ENCODE assay signal across 21 mouse cellular contexts in genomic region chr12:29971795-29972464, GRCm38 (mm10). TPM values are rescaled to one million over a fixed set of nuclear protein-coding genes. Genes with fewer than 3 reads are reported as not detected.
DNase-seq lines count a peak whose midpoint lies in the region; ATAC-seq and TF ChIP-seq lines count a peak whose summit lies in the region.
"Had no signal": no experiment of that assay in that cellular context is flagged by ENCODE, and none has a peak within 500 bp of the region (broad histone marks: within the 10 kb centered on the region; RNA-seq: fewer than 3 reads in every experiment).

No protein-coding gene starts in this region.

- H3K4me3 ChIP-seq in heart, embryonic 15.5 days = no peak overlapping the region
- H3K4me3 ChIP-seq in liver, adult 2 months (ENCODE audit: insufficient read depth, low read depth, low read length) = no peak overlapping the region
- no peak overlapping the region for H3K4me3 ChIP-seq in liver, postnatal 0 days (ENCODE audit: low read depth, low read length)
- H3K4me3 ChIP-seq in limb, embryonic 15.5 days = no peak overlapping the region
- H3K4me3 ChIP-seq: hindbrain, embryonic 13.5 days; intestine, embryonic 15.5 days; liver, embryonic 12.5 days; lung, embryonic 15.5 days; megakaryocyte, embryonic 14.5 days had no signal

- DNase-seq in adrenal gland, postnatal 14 days = peak; percentile 53
- DNase-seq in adrenal gland, postnatal 10 days = no peak
- no peak for DNase-seq in heart, postnatal 25 days (ENCODE audit: low spot score)
- peak; percentile 17 for DNase-seq in liver, adult 2 months (ENCODE audit: extremely low read depth, low read depth, low spot score)
- DNase-seq in liver, postnatal 0 days = no peak
- DNase-seq in left cerebral cortex, postnatal 36 days (ENCODE audit: low spot score in 2 of 2) = no peak
- DNase-seq: cerebellum, adult 11-12 months; cerebellum, postnatal 36 days; forebrain, postnatal 0 days; kidney, postnatal 36 days; layer of hippocampus, adult 9-11 months; right cerebral cortex, adult 18-20 months; thymus, postnatal 4 days had no signal

- WGBS in heart, embryonic 15.5 days = 73% methylated on average over 7 of the region's 7 CpGs
- 63% methylated on average over 7 of the region's 7 CpGs for WGBS in liver, adult 2 months
- 72% methylated on average over 7 of the region's 7 CpGs for WGBS in liver, postnatal 0 days (ENCODE audit: insufficient replicate concordance)
- WGBS in limb, embryonic 15.5 days = 75% methylated on average over 7 of the region's 7 CpGs

- TF ChIP-seq CTCF in liver, adult 2 months (IDR thresholded peaks at IDR 0.05; ENCODE audit: low read depth, low read length) = no peak
- no peak for TF ChIP-seq CTCF in liver, postnatal 0 days (IDR thresholded peaks at IDR 0.05; ENCODE audit: low read depth)

- peaks cover 4% of the 10 kb centered on the region; the same call in 1 of the 2 replicates for H3K36me3 ChIP-seq in heart, embryonic 15.5 days
- no peaks in the 10 kb centered on the region for H3K36me3 ChIP-seq in liver, adult 2 months (ENCODE audit: control insufficient read depth, insufficient read depth, low read length)
- H3K36me3 ChIP-seq in liver, postnatal 0 days (replicated peaks; ENCODE audit: insufficient read depth, low read length) = no peaks in the 10 kb centered on the region
- H3K36me3 ChIP-seq in limb, embryonic 15.5 days = peaks cover 20% of the 10 kb centered on the region
- H3K36me3 ChIP-seq: liver, embryonic 12.5 days had no signal

- H3K27ac ChIP-seq in heart, embryonic 15.5 days = peak overlapping the region; percentile 29
- H3K27ac ChIP-seq in liver, adult 2 months (replicated peaks; ENCODE audit: insufficient read depth, low read depth, low read length) = no peak overlapping the region
- no peak overlapping the region for H3K27ac ChIP-seq in liver, postnatal 0 days (ENCODE audit: low read depth)
- peak overlapping the region; percentile 40; the same call in 1 of the 2 replicates for H3K27ac ChIP-seq in limb, embryonic 15.5 days
- H3K27ac ChIP-seq: hindbrain, embryonic 13.5 days; intestine, embryonic 15.5 days; liver, embryonic 12.5 days; lung, embryonic 15.5 days had no signal

- TF ChIP-seq EP300 in liver, postnatal 0 days (IDR thresholded peaks at IDR 0.05; ENCODE audit: low read depth) = no peak

- H3K27me3 ChIP-seq in heart, embryonic 15.5 days = no peaks in the 10 kb centered on the region
- no peaks in the 10 kb centered on the region for H3K27me3 ChIP-seq in liver, adult 2 months (ENCODE audit: control insufficient read depth, insufficient read depth, low read length)
- no peaks in the 10 kb centered on the region for H3K27me3 ChIP-seq in liver, postnatal 0 days (ENCODE audit: insufficient read depth, low read length)
- H3K27me3 ChIP-seq in limb, embryonic 15.5 days = no peaks in the 10 kb centered on the region
- H3K27me3 ChIP-seq: CH12.LX; hindbrain, embryonic 13.5 days; intestine, embryonic 15.5 days; liver, embryonic 12.5 days; lung, embryonic 15.5 days; megakaryocyte, embryonic 14.5 days had no signal

- intact Hi-C loops in heart, postnatal 25 days (cut with DNase I) = no loop called here
- intact Hi-C loops in left cerebral cortex, postnatal 36 days (cut with DNase I) = no loop called here

- no peak overlapping the region for H3K9ac ChIP-seq in heart, embryonic 15.5 days
- no peak overlapping the region for H3K9ac ChIP-seq in liver, adult 2 months (ENCODE audit: low read depth, low read length)
- H3K9ac ChIP-seq in liver, postnatal 0 days (replicated peaks) = no peak overlapping the region
- no peak overlapping the region for H3K9ac ChIP-seq in limb, embryonic 15.5 days
- H3K9ac ChIP-seq: forebrain, postnatal 0 days; hindbrain, embryonic 13.5 days; intestine, embryonic 15.5 days; liver, embryonic 12.5 days; lung, embryonic 15.5 days had no signal

- TF ChIP-seq POLR2A in liver, adult 2 months (IDR thresholded peaks at IDR 0.05; ENCODE audit: extremely low read depth, insufficient read depth, low read length) = no peak

- H3K79me2 ChIP-seq in liver, adult 2 months (ENCODE audit: control insufficient read depth, insufficient read depth, low read length) = no peaks in the 10 kb centered on the region; the same call in 1 of the 2 replicates

- H3K9me3 ChIP-seq in heart, embryonic 15.5 days (replicated peaks) = no peaks in the 10 kb centered on the region
- H3K9me3 ChIP-seq in liver, postnatal 0 days (ENCODE audit: low read length) = no peaks in the 10 kb centered on the region
- no peaks in the 10 kb centered on the region for H3K9me3 ChIP-seq in limb, embryonic 15.5 days
- H3K9me3 ChIP-seq: hindbrain, embryonic 13.5 days; intestine, embryonic 15.5 days; liver, embryonic 12.5 days; lung, embryonic 15.5 days had no signal

- no peak overlapping the region for H3K4me2 ChIP-seq in heart, embryonic 15.5 days
- H3K4me2 ChIP-seq in liver, postnatal 0 days (ENCODE audit: low read depth, low read length) = no peak overlapping the region
- no peak overlapping the region for H3K4me2 ChIP-seq in limb, embryonic 15.5 days
- H3K4me2 ChIP-seq: hindbrain, embryonic 13.5 days; intestine, embryonic 15.5 days; liver, embryonic 12.5 days; lung, embryonic 15.5 days had no signal

- ATAC-seq in heart, embryonic 15.5 days (replicated peaks; ENCODE audit: insufficient number of reproducible peaks, insufficient read depth, low FRiP score, low read depth) = no peak
- ATAC-seq in liver, postnatal 0 days = no peak
- no peak for ATAC-seq in limb, embryonic 15.5 days (ENCODE audit: insufficient number of reproducible peaks, low FRiP score, low TSS enrichment, low read depth)
- ATAC-seq: forebrain, postnatal 0 days; intestine, embryonic 15.5 days; liver, embryonic 12.5 days had no signal

- H3K4me1 ChIP-seq in heart, embryonic 15.5 days (replicated peaks) = peaks cover 32% of the 10 kb centered on the region
- no peaks in the 10 kb centered on the region for H3K4me1 ChIP-seq in liver, adult 2 months (ENCODE audit: control insufficient read depth, insufficient read depth, low read length)
- H3K4me1 ChIP-seq in liver, postnatal 0 days (ENCODE audit: insufficient read depth) = no peaks in the 10 kb centered on the region; the same call in 1 of the 2 replicates
- peaks cover 25% of the 10 kb centered on the region for H3K4me1 ChIP-seq in limb, embryonic 15.5 days
- H3K4me1 ChIP-seq: hindbrain, embryonic 13.5 days; liver, embryonic 12.5 days; megakaryocyte, embryonic 14.5 days had no signal

RNA-seq across cellular contexts. Expression of gene Pxdn, which starts 34.5 kb away (rescaled TPM):
- 96.0 and 96.5 TPM in 2 replicates for total RNA-seq in adrenal gland, postnatal 14 days (2021)
- 100 to 1,000 TPM in 1 of 2 experiments, 10 to 100 TPM in 1; 92.0 to 121 TPM for total RNA-seq in adrenal gland, postnatal 10 days (2021)
- 60.0 and 78.0 TPM in 2 replicates for polyA plus RNA-seq in heart, embryonic 15.5 days (2015; fragmentation: Nextera tagmentation; extraction: Ambion mirVana)
- 10 to 100 TPM; 62.2 to 65.1 TPM for total RNA-seq in heart, postnatal 25 days (2021)
- 7.8 and 9.7 TPM in 2 replicates for total RNA-seq in liver, adult 2 months (2014; rRNA removed)
- polyA plus RNA-seq in liver, adult 2 months (2012; rRNA removed) = 7.2 and 9.1 TPM in 2 replicates
- 4.9 TPM in 2 replicates for polyA plus RNA-seq in liver, postnatal 0 days (2015; fragmentation: Nextera tagmentation; extraction: Ambion mirVana)
- polyA plus RNA-seq in limb, embryonic 15.5 days (2015; fragmentation: Nextera tagmentation; extraction: Ambion mirVana) = 103 and 110 TPM in 2 replicates
- 10 to 100 TPM; 34.4 to 53.6 TPM for total RNA-seq in left cerebral cortex, postnatal 36 days (2021)

Comparison
In these comparisons a context has a peak if more than half of its experiments do, and no peak if none do; other contexts are left out.
1. DNase-seq: peak in adrenal gland, postnatal 14 days (single experiment) and liver, adult 2 months (single experiment); none in adrenal gland, postnatal 10 days (single experiment), heart, postnatal 25 days (single experiment), liver, postnatal 0 days (single experiment) and left cerebral cortex, postnatal 36 days (0 of 2).
2. H3K27ac ChIP-seq: peak in heart, embryonic 15.5 days (single experiment) and limb, embryonic 15.5 days (single experiment); none in liver, adult 2 months (single experiment) and liver, postnatal 0 days (single experiment).